Mouse (Mus musculus): ENCODE measurements around the gene Stra6. TPM values are rescaled to one million over a fixed set of nuclear protein-coding genes. Genes with fewer than 3 reads are reported as not detected.

The Stra6 gene
- polyA plus RNA-seq, 1 experiment from 2014 or later, result 46.6 TPM

- no peak overlapping the region for H3K4me2 ChIP-seq (replicated peaks)
- peaks cover 33% of the 10 kb centered on the region for H3K27me3 ChIP-seq (replicated peaks)
- no peaks in the 10 kb centered on the region for H3K36me3 ChIP-seq
- no peak for ATAC-seq (ENCODE audit: low FRiP score, low read depth)
- 85% methylated on average over 4 of the region's 4 CpGs for WGBS
- H3K9ac ChIP-seq, result no peak overlapping the region
- no peak overlapping the region for H3K27ac ChIP-seq
- no peak overlapping the region for H3K4me3 ChIP-seq
- H3K4me1 ChIP-seq, result peaks cover 28% of the 10 kb centered on the region
- no peaks in the 10 kb centered on the region for H3K9me3 ChIP-seq
Observed at GRCm38 (mm10) chr9:58036961-58037360, 26.6 kb upstream of the Stra6 start.

- Histone ChIP-seq H3K4me1 (peaks cover 45% of the 10 kb centered on the region), H3K4me2 (replicated peaks) (no peak overlapping the region), H3K9ac (no peak overlapping the region), H3K36me3 (no peaks in the 10 kb centered on the region), H3K27ac (no peak overlapping the region), H3K27me3 (replicated peaks) (peaks cover 33% of the 10 kb centered on the region), H3K4me3 (no peak overlapping the region), H3K9me3 (no peaks in the 10 kb centered on the region)
- peak; percentile 44; the same call in 1 of the 2 replicates for ATAC-seq (ENCODE audit: low FRiP score, low read depth)
- WGBS, result 15% methylated on average over 19 of the region's 19 CpGs
Observed at GRCm38 (mm10) chr9:58038500-58039168, 25.0 kb upstream of the Stra6 start.

- H3K27ac ChIP-seq, result no peak overlapping the region
- WGBS, result 7% methylated on average over 4 of the region's 4 CpGs
- ATAC-seq (ENCODE audit: low FRiP score, low read depth), result no peak
- H3K4me1 ChIP-seq, result peaks cover 68% of the 10 kb centered on the region
- H3K27me3 ChIP-seq (replicated peaks), result peaks cover 30% of the 10 kb centered on the region
- no peak overlapping the region for H3K4me3 ChIP-seq
- H3K9me3 ChIP-seq, result no peaks in the 10 kb centered on the region
- H3K4me2 ChIP-seq (replicated peaks), result no peak overlapping the region
- H3K36me3 ChIP-seq, result no peaks in the 10 kb centered on the region
- peak overlapping the region; percentile 36; the same call in 1 of the 2 replicates for H3K9ac ChIP-seq
Observed at GRCm38 (mm10) chr9:58040977-58041376, 22.6 kb upstream of the Stra6 start.

DNA sequence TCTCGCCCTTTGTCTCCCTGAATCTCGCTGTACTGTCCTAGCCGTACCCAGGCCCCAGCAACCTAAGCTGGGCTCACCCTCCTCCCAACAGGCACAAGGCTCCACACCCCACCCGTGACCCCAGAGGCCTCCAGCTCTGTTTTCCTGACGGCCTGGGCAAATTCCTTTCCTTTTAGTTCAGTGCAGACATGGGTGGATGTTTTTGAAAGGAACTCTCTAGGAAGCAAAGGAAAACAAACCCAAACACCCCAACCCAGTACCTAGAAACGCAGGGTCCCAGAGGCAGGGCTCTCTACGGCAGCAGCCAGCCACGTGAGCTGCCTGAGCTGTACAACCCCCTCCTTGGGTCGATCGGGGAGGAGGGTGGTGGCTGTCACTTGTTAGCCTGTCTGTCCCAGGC is 21.2 kb upstream of the Stra6 start:
- no peak overlapping the region for H3K4me2 ChIP-seq (replicated peaks)
- no peak overlapping the region for H3K27ac ChIP-seq
- WGBS, result 16% methylated on average over 10 of the region's 10 CpGs
- H3K4me3 ChIP-seq, result no peak overlapping the region
- H3K4me1 ChIP-seq, result peaks cover 77% of the 10 kb centered on the region
- no peaks in the 10 kb centered on the region for H3K9me3 ChIP-seq
- ATAC-seq (ENCODE audit: low FRiP score, low read depth), result no peak
- no peaks in the 10 kb centered on the region for H3K36me3 ChIP-seq
- no peak overlapping the region for H3K9ac ChIP-seq
- peaks cover 19% of the 10 kb centered on the region for H3K27me3 ChIP-seq (replicated peaks)

DNA sequence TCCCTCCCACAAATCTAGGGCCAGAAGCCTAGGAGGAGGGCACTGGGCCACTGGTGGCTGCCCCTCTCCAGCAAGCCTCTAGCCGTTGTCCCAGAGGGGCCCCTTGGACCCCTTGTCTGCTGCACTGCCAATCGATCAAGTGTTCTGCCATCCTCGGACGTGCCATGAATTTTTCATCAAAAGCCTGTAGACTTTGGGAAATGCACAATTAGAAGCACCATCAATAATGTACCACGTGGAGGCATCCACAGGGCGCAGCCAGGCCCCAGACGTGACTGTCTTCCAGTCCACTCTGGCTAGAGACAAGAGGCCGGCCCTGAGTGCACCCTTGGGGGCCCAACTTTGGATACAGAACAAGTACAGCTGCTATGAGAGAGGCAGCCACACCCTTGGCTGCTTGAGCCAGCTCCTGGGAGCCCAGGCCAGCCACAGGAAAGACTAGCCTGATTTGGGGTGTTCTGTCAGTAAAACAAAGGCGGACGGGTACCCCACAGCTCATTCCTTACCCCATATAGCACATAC is 20.0 kb upstream of the Stra6 start:
- Histone ChIP-seq H3K9me3 (no peaks in the 10 kb centered on the region), H3K36me3 (no peaks in the 10 kb centered on the region), H3K27me3 (replicated peaks) (peaks cover 11% of the 10 kb centered on the region; the same call in 1 of the 2 replicates), H3K4me1 (peaks cover 83% of the 10 kb centered on the region), H3K4me3 (no peak overlapping the region), H3K27ac (no peak overlapping the region), H3K4me2 (replicated peaks) (no peak overlapping the region), H3K9ac (no peak overlapping the region)
- 46% methylated on average over 10 of the region's 10 CpGs for WGBS
- peak; percentile 48; the same call in 1 of the 2 replicates for ATAC-seq (ENCODE audit: low FRiP score, low read depth)

GRCm38 (mm10) chr9:58044828-58045227 is 18.8 kb upstream of the Stra6 start:
- Histone ChIP-seq H3K9me3 (no peaks in the 10 kb centered on the region), H3K4me1 (peaks cover 89% of the 10 kb centered on the region), H3K4me2 (replicated peaks) (no peak overlapping the region; the same call in none of the 2 replicates), H3K27ac (peak overlapping the region; percentile 26; the same call in 1 of the 2 replicates), H3K4me3 (no peak overlapping the region), H3K27me3 (replicated peaks) (peaks cover 4% of the 10 kb centered on the region; the same call in 1 of the 2 replicates), H3K36me3 (no peaks in the 10 kb centered on the region), H3K9ac (no peak overlapping the region)
- peak; percentile 41; the same call in 1 of the 2 replicates for ATAC-seq (ENCODE audit: low FRiP score, low read depth)
- 8% methylated on average over 10 of the region's 10 CpGs for whole genome bisulfite sequencing

- ATAC-seq (ENCODE audit: low FRiP score, low read depth), result no peak
- H3K36me3 ChIP-seq, result no peaks in the 10 kb centered on the region
- H3K4me2 ChIP-seq (replicated peaks), result no peak overlapping the region
- WGBS, result 7% methylated on average over 4 of the region's 4 CpGs
- 0 out of 2 replicates have a peak, but pooled peaks cover 8% of the 10 kb centered on the region for H3K27me3 ChIP-seq (replicated peaks)
- H3K4me1 ChIP-seq, result peaks cover 90% of the 10 kb centered on the region
- no peak overlapping the region for H3K27ac ChIP-seq
- H3K4me3 ChIP-seq, result no peak overlapping the region
- H3K9ac ChIP-seq, result no peak overlapping the region
- H3K9me3 ChIP-seq, result no peaks in the 10 kb centered on the region
Observed at GRCm38 (mm10) chr9:58045646-58046045, 17.9 kb upstream of the Stra6 start.

- no peak overlapping the region for H3K4me2 ChIP-seq (replicated peaks)
- WGBS, result 78% methylated on average over 10 of the region's 10 CpGs
- no peaks in the 10 kb centered on the region for H3K9me3 ChIP-seq
- no peak overlapping the region for H3K9ac ChIP-seq
- ATAC-seq (ENCODE audit: low FRiP score, low read depth), result no peak
- no peaks in the 10 kb centered on the region for H3K36me3 ChIP-seq
- 0 out of 2 replicates have a peak, but pooled peaks cover 8% of the 10 kb centered on the region for H3K27me3 ChIP-seq (replicated peaks)
- peaks cover 85% of the 10 kb centered on the region for H3K4me1 ChIP-seq
- no peak overlapping the region for H3K27ac ChIP-seq
- no peak overlapping the region for H3K4me3 ChIP-seq
Observed at GRCm38 (mm10) chr9:58047061-58047460, 16.5 kb upstream of the Stra6 start.

DNA sequence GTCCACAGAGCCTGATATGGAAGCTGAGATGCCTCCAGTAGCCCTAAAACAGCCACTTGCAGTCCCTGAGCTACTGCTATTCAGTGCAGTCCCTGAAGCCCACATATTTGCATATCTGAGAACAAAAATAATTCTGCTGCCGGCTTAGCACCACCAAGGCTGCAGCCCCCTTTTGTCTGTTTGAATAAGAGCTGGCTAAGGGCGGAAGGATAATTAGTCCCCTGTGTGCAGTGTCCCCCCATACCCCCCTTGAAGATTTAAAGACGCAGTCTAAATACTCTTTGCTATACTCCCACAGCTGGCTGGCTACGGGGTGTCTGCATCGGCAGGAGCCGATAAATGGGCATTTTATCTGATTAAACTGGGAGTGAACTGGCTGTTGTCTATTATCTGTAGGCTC is 15.0 kb upstream of the Stra6 start:
- no peaks in the 10 kb centered on the region for H3K36me3 ChIP-seq
- H3K4me1 ChIP-seq, result peaks cover 76% of the 10 kb centered on the region
- peak overlapping the region; percentile 9; the same call in 1 of the 2 replicates for H3K27ac ChIP-seq
- peak overlapping the region; percentile 36 for H3K4me2 ChIP-seq (replicated peaks)
- no peak for ATAC-seq (ENCODE audit: low FRiP score, low read depth)
- no peaks in the 10 kb centered on the region for H3K9me3 ChIP-seq
- no peak overlapping the region for H3K4me3 ChIP-seq
- 0 out of 2 replicates have a peak overlapping the region, but pooled peaks have one; percentile 41 for H3K9ac ChIP-seq
- H3K27me3 ChIP-seq (replicated peaks), result peaks cover 8% of the 10 kb centered on the region; the same call in 1 of the 2 replicates
- WGBS, result 16% methylated on average over 6 of the region's 6 CpGs

- H3K36me3 ChIP-seq, result no peaks in the 10 kb centered on the region
- no peak overlapping the region for H3K4me3 ChIP-seq
- 50% methylated on average over 6 of the region's 6 CpGs for WGBS
- H3K9me3 ChIP-seq, result no peaks in the 10 kb centered on the region
- ATAC-seq (ENCODE audit: low FRiP score, low read depth), result no peak
- peak overlapping the region; percentile 9; the same call in 1 of the 2 replicates for H3K27ac ChIP-seq
- peak overlapping the region; percentile 36; the same call in 1 of the 2 replicates for H3K4me2 ChIP-seq (replicated peaks)
- H3K4me1 ChIP-seq, result peaks cover 71% of the 10 kb centered on the region
- H3K27me3 ChIP-seq (replicated peaks), result peaks cover 14% of the 10 kb centered on the region; the same call in 1 of the 2 replicates
- H3K9ac ChIP-seq, result no peak overlapping the region
Observed at GRCm38 (mm10) chr9:58049186-58049585, 14.4 kb upstream of the Stra6 start.

- ATAC-seq (ENCODE audit: low FRiP score, low read depth), result no peak
- Histone ChIP-seq H3K4me3 (no peak overlapping the region), H3K9ac (no peak overlapping the region), H3K36me3 (no peaks in the 10 kb centered on the region), H3K27me3 (replicated peaks) (peaks cover 14% of the 10 kb centered on the region; the same call in 1 of the 2 replicates), H3K4me2 (replicated peaks) (no peak overlapping the region), H3K4me1 (peaks cover 64% of the 10 kb centered on the region), H3K9me3 (no peaks in the 10 kb centered on the region), H3K27ac (no peak overlapping the region)
- WGBS, result 76% methylated on average over 7 of the region's 7 CpGs
Observed at GRCm38 (mm10) chr9:58049861-58050260, 13.7 kb upstream of the Stra6 start.

GRCm38 (mm10) chr9:58051937-58052336 is 11.7 kb upstream of the Stra6 start:
- peaks cover 54% of the 10 kb centered on the region for H3K4me1 ChIP-seq
- H3K27ac ChIP-seq, result no peak overlapping the region
- peaks cover 16% of the 10 kb centered on the region; the same call in 1 of the 2 replicates for H3K27me3 ChIP-seq (replicated peaks)
- H3K9ac ChIP-seq, result no peak overlapping the region
- ATAC-seq (ENCODE audit: low FRiP score, low read depth), result no peak
- H3K9me3 ChIP-seq, result no peaks in the 10 kb centered on the region
- H3K36me3 ChIP-seq, result no peaks in the 10 kb centered on the region
- 31% methylated on average over 5 of the region's 5 CpGs for WGBS
- no peak overlapping the region for H3K4me3 ChIP-seq
- no peak overlapping the region for H3K4me2 ChIP-seq (replicated peaks)
